Mouse (Mus musculus) embryonic fibroblast, embryonic 13.5 days (primary cell): ENCODE results near the gene Tex26.

Experiments
- CTCF ChIP-seq: IDR thresholded peaks from 2 replicates; pipeline ENCODE4 v1.5.1; 2011; ENCODE audit warnings: mild to moderate bottlenecking, control low read depth, low read length, moderate library complexity, borderline replicate concordance; ENCODE audit not compliant: insufficient read depth
- POLR2A ChIP-seq: IDR thresholded peaks from 2 replicates; pipeline ENCODE4 v1.6.1; 2011; ENCODE audit warnings: low read depth, mild to moderate bottlenecking, control low read depth, low read length, moderate library complexity

- TF ChIP-seq CTCF: no peak
- TF ChIP-seq POLR2A: no peak
These were observed 2.3 kb upstream of the Tex26 start for GRCm38 (mm10) chr5:149437150-149437549.
